Mouse (Mus musculus): Measurements from ENCODE around the gene Vmn1r148.
"Not testable (repeated sequence)": the region's sequence is repeated elsewhere in the genome, so short reads cannot be mapped to it uniquely, and the experiment has no call there.

The Vmn1r148 gene

GRCm38 (mm10) chr7:22413283-22413682, at the start of gene Vmn1r148:
Gene Vmn1r148 (plus strand): TSS chr7:22413583.
- DNase-seq = not testable (repeated sequence)

DNA sequence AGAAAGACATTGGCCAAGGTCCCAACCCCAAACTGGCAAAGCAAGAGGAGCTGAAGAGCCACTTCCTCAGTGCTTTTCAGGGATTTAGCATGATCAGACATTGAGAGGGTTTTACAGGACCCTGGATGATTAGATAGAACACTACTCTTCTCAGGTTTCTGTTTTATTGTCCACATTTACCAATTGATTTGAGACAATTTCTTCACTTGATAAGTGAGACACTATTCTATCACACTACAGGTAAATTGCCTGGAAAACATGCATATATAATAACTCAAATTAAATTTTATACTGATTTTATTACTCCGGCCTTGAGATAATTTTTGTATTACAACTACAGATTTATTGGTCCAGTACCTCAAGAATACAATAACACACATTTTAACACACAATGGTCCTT, 42.4 kb upstream of the Vmn1r148 start, which contains the start of gene Gm8660:
Gm8660 (minus strand) TSS at position 101 of the 400 bp plus-strand sequence.
- not testable (repeated sequence) for DNase-seq

- not testable (repeated sequence) for DNase-seq
Measured at GRCm38 (mm10) chr7:22438129-22438528, 24.7 kb downstream of the Vmn1r148 start, which contains the start of gene Vmn1r149. Gene Vmn1r149 (minus strand): TSS chr7:22438229.

GRCm38 (mm10) chr7:22463975-22464374, 50.6 kb downstream of the Vmn1r148 start, which contains the start of gene Gm10665:
Gene Gm10665 (minus strand): TSS chr7:22464075.
- DNase-seq = not testable (repeated sequence)

Measured in B cell, adult 2 months (primary cell).